Mouse (Mus musculus) gastrocnemius, postnatal 36 days (tissue): Measurements from ENCODE around the gene Socs2. TPM values are rescaled to one million over a fixed set of nuclear protein-coding genes. Genes with fewer than 3 reads are reported as not detected.

Source experiments
- DNase-seq, 2 experiments: peaks; one replicate each; pipeline ENCODE4 v3.0.0; 2022
- intact Hi-C: fragments of 180-260 bp; cut with DNase I; formaldehyde crosslinking; loops from one replicate; pipeline ENCODE4 v1.15.1; 2025
- total RNA-seq, 2 experiments: library from RNA; stranded (reverse); gene quantifications; 2 replicates each; pipeline ENCODE4 v1.2.3; 2021

Socs2 gene
- total RNA-seq, 2 experiments from 2014 or later: 8.3 to 12.0 TPM

DNA sequence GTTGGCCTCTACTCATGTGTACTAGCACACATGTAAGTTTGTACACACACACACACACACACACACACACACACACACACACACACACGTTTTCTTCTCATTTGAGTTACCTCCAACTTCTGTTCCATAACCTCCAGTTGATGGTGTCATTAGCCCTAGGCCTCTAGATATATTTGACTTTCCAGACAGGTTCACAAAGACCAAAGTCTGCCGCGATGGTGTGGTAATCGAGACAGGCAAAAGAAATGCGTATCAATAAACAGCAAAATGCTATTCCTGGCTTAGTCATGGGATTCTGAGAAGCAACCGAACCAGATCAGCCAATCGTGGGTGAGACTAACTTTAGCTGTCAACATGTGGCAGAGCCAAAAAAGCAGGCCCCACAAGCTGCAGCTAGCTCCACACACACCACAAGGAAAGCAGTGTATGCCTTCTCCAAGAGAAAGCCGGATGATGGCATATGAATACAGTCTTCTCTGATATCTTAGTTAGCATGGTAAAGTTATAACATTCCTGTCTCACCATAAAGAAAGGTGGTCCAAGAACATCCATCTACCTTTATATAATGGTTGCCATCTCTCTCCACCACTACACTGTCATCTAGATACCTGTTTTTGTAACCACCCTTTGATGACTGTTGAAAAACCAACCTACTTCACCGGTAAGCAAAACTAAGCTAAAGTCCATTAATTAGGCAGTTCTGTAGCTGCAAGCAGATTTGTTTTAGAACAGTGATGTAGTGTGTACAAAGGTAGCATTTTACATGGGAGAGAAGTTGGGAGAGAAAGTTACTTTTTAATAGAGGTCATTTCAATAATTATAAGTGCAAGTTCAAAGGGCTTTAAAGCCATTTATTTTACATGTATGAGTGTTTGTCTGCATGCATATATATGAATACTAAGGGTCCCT, 9.5 kb upstream of the Socs2 start:
- intact Hi-C loops: no loop called here
- no peak for DNase-seq

DNA sequence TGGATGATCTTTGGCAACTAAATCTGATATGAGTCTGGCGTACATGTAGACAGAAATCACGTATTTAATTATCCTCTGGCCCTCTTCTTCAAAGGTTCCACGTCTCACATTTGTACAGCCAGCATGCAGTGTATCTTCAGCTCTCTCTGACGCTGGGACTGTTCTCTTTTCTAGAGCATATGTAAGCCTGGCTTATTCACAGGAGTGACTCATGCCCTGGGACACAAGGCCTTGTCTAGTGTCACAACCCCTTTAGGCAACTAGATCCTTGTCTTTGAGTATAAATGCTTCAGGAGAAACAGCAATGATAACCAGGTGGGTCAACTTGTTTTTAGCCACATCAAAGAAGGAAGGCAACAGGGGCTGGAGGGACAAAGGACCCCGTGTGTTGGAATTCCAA, 5.7 kb upstream of the Socs2 start:
- no peak for DNase-seq
- intact Hi-C loops: no loop called here

DNA sequence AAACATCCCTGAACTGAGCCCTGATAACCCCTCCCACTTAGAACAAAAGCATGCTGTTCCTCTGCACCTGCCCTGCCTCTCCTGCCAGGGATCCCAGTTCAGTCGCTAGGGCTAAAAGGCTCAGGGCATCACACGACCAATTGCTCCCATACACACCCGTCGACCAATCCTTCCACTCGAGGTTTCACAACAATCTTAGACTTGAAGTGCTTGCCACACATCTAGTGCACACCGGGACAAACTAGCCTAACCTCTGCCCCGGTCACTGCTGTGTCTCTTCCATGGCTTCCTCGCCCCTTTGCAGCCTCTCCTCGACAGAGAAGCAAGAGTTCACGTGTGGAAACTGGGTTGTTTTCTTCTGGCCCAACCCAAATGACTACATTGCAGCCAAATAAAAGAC, 3.3 kb upstream of the Socs2 start:
- DNase-seq: no peak
- intact Hi-C loops: no loop called here

DNA sequence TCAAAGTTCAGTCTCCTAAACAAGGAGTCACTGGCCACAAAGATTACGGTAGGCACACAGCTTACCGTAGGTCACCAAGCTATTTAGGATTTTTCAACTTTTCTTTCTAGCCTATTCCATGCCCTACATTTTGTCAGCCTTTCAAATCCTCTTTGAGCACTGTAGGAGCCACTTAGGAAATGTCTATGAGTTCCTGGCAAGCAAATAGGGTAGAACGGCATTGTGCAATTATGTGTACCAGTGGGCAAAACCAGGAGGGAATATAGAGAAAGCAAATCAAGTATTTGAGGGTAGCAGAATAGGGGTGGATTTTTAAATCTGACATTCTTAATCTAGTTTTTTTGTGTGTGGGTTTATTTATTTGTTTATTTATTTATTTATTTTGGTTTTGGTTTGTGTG, 2.7 kb upstream of the Socs2 start:
- no peak for DNase-seq
- intact Hi-C loops: loop anchor here (2.0 to 5.0 kb wide), 5 partner anchors 55 to 427 kb away; no protein-coding TSS in a partner anchor

- no peak for DNase-seq
- intact Hi-C loops: loop anchor here (2.0 to 5.0 kb wide), 5 partner anchors 56 to 426 kb away; no protein-coding TSS in a partner anchor
These were observed 1.7 kb upstream of the Socs2 start for GRCm38 (mm10) chr10:95418631-95419030.

DNA sequence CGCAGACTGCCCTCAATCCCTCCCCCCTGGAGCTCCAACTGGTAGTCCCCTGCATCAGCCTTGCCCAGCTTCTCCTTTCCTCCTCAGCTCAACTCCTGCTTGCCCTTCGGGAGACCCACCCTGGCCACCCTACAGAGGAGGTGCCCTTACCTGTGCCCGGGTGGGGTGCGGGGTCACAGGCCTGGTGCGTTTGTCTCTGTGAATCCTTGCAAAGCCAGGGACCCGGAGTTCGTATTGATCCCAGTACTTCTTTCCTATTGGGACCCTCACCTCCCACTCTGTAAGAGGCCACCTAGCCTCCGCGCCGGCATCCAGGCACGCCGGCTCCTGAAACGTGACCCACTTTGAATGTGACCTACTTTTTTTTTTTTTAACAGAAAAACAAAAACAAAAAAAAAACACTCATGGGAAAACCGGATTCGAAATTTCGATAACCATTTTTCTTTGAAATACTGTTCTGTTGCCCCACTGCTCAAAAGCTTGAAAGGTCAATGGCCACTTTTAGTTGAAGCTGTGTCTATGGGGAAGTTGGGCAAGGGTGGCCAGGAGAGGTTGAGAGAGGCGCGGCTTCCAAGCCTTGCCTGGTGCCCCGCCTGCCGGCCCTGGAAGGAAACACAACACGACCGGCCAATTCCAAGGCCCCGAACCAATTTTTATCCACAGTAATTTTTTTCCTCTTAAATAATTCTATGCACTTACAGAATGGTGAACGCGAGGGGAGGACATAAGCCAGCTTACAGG, 686 bp upstream of the Socs2 start:
- DNase-seq: peak; percentile 64 to 68
- intact Hi-C loops: loop anchor here (2.0 to 5.0 kb wide), 6 partner anchors 57 to 425 kb away; no protein-coding TSS in a partner anchor

DNA sequence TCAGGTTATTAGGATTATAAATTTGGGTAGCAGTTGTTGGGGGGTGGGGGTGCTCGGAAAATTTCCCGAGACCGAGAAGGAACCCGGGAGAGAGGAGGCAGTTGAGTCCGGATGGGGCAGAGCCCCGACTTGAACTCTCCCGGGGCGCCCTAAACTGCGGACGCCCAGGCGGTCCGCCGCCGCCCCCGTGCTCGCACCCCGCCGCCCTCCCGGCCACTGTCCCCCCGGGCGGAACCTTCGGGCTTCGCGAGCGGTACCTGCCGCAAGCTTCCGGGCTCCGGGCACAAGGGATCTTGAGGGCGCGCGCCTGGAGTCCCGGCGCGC, 657 bp downstream of the Socs2 start:
- intact Hi-C loops: loop anchor here (2.0 to 5.0 kb wide), 4 partner anchors 94 to 424 kb away; no protein-coding TSS in a partner anchor
- DNase-seq: no peak

GRCm38 (mm10) chr10:95415533-95416360, 1.2 kb downstream of the Socs2 start:
- DNase-seq: peak; percentile 21 to 51
- intact Hi-C loops: loop anchor here (2.0 to 5.0 kb wide), 4 partner anchors 93 to 423 kb away; no protein-coding TSS in a partner anchor

GRCm38 (mm10) chr10:95415159-95415532, 1.8 kb downstream of the Socs2 start:
- intact Hi-C loops: loop anchor here (5.0 kb wide), 3 partner anchors 148 to 423 kb away; no protein-coding TSS in a partner anchor
- no peak for DNase-seq

DNA sequence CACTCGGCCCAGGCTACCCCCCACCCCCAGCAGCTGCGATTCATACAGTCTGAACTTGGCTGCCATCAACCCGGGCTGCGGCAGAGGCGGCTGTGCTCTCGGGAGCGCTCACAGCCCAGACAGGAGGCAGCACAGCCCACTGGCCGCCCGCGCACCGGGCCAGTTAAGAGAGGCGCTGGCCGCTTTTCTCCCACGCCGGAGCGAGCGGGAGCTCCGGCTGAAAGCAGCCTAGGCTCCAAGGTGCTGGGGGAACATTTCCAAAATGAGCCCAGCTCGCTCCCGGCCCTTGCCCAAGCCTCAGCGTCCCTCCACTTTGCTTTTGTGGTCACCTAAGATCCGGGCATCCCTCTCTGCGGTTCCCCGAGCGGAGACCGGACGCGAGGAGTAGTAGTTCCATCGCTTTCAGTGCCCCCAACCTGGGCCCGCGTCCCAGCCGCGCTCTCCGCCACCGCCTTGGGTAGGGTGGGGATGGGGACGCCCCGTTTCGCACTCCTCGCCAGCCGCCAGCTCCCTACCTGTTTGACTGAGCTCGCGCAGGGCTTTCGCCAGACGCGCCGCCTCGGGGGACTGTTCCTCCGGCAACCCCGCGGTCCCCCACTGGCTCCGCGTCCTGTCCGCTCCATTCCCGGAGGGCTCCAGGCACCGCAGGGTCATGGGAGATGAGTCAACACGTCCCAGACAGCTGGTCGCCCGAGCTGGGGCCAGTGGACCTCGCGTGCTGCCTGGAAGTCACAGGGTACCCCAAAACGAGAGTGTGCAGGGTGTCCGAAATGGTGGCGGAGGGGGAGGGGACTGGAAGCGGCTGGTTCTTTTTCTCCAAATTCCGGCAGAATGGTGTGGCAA, 2.4 kb downstream of the Socs2 start:
- intact Hi-C loops: loop anchor here (5.0 kb wide), 3 partner anchors 147 to 422 kb away; no protein-coding TSS in a partner anchor
- peak in 1 of 2 experiments; percentile 42 for DNase-seq

- intact Hi-C loops: no loop called here
- no peak for DNase-seq
These were observed 5.8 kb downstream of the Socs2 start for GRCm38 (mm10) chr10:95411139-95411538.

DNA sequence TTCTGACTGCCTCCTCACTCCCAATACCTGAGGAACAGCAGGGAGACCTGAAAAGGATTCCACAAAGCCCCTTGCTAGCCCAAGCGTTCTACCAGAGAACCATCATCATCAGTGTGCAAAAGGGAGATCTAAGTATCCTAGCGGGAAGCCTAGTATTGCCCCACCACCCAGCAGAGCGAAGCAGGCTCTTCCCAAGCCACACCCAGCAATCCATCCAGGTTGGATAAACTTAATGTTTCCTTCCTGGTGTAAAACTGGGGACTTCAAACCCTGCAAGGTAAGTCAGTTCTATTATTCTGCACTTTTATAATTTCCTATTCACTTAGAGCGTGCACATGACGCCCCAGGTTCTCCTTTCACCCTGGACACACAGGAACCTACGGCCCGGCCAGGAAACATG, 6.3 kb downstream of the Socs2 start:
- no peak for DNase-seq
- intact Hi-C loops: no loop called here

- no peak for DNase-seq
- intact Hi-C loops: no loop called here
These were observed 6.8 kb downstream of the Socs2 start for GRCm38 (mm10) chr10:95410209-95410608.

GRCm38 (mm10) chr10:95409149-95409548, 7.8 kb downstream of the Socs2 start:
- no peak for DNase-seq
- intact Hi-C loops: loop anchor here (5.0 kb wide), 1 partner anchor 77 kb away; no protein-coding TSS in a partner anchor

DNA sequence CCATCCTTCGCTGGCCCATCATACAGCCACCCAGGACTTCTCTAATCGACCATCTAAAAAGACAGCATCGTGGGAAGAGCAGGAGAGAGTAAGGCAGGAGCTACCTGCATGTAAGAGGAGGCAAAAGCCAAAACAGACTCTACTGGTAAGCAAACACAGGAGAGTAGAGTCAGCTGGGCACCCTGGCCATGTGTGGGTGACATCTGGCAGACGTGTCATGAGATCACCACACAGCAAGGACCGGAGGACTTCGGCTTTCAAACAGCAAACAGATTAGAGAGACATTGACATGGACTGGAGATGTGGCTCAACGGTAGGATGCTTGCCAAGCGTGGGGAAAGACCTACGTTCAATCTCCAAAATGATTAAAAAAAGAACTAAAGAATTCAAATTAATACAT, 8.5 kb downstream of the Socs2 start:
- DNase-seq: no peak
- intact Hi-C loops: loop anchor here (5.0 kb wide), 1 partner anchor 76 kb away; no protein-coding TSS in a partner anchor

DNA sequence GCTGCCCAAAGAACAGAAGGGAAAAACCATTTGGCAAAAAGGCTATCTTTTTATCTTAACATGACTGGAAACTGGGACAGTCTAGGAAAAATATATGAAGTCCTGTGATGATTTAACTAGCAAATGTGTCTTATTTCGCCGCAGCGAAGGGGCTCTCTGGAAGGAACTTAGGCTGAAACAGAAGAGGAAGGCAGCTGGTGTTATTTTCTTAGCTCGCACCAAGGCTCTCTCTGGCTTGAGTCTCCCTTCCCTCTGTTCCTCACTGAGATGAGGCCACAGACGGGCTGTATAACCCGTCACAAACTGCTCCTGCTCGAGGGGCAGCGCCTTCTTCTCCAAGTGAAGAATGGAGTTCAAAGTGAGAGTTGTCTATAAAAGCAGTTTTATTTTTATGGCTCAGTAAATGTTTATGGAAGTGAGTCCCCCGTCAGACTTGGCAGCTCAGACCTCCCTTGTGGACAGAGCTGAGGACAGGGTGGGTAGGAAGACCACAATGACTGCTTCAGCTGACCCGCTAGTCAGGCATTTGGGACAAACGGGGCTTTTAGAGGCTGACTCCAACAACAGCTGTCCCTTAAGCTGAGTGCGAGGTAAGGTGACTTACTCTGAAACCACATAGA, 9.3 kb downstream of the Socs2 start:
- DNase-seq: no peak
- intact Hi-C loops: loop anchor here (5.0 kb wide), 1 partner anchor 75 kb away; no protein-coding TSS in a partner anchor

DNA sequence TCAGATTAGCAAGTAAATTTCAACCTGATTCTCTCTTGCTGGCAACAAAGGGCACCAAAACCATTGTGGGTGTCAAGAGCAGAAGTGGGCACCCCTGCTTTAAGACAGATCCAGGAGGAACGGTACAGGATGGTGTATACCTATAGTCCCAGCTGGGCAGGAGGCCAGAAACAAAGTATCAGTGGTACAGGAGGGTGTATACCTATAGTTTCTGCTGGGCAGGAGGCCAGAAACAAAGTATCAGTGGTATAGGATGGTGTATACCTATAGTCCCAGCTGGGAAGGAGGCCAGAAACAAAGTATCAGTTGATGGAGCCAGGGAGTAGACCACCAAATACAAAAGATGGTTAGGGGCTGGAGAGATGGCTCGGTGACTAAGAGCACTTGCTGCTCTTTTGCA, 12.2 kb downstream of the Socs2 start:
- intact Hi-C loops: loop anchor here (5.0 kb wide), 1 partner anchor 72 kb away; no protein-coding TSS in a partner anchor
- DNase-seq: no peak

- no peak for DNase-seq
- intact Hi-C loops: no loop called here
These were observed 17.2 kb downstream of the Socs2 start for GRCm38 (mm10) chr10:95399689-95400354.
